Mouse (Mus musculus): ENCODE measurements around the gene Fyttd1.

DNA sequence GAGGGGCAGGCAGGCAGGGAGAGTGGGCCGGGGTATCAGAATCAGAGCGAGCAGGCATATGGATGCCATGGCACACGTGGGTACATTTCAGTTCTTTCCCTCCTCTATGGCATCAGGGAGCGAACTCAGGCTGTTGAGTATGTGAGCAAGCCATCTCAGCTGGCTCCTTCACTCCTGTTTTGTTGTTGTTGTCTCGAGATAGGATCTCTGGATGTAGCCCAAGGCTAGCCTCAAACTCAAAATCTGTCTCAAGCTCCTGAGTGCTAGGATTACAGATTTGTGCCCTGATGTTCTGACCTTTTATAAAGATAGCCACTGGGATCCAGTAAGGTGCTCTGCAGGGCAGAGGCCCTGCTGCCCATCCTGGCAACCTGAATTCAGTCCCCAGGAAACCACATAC lies 71.4 kb downstream of the Fyttd1 start:
- TF ChIP-seq POLR2A (IDR thresholded peaks at IDR 0.05; ENCODE audit: insufficient read length, low read depth) (no peak), E2F4 (IDR thresholded peaks at IDR 0.05; ENCODE audit: insufficient read depth) (no peak), TCF12 (IDR thresholded peaks at IDR 0.05; ENCODE audit: insufficient read depth, poor library complexity, severe bottlenecking) (no peak), REST (IDR thresholded peaks at IDR 0.05; ENCODE audit: insufficient read depth, insufficient read length) (no peak), POLR2AphosphoS2 (IDR thresholded peaks at IDR 0.05; ENCODE audit: insufficient read length, low read depth) (no peak), SRF (IDR thresholded peaks at IDR 0.05; ENCODE audit: control insufficient read depth, insufficient read length, low read depth) (no peak), MYOG (IDR thresholded peaks at IDR 0.05; ENCODE audit: control insufficient read depth in 1 of 3, insufficient read depth in 1 of 3, insufficient read length in 2 of 3, low read depth in 2 of 3) (no peak)
